Mouse (Mus musculus): Measurements from ENCODE around the gene Sh2d3c.

DNA sequence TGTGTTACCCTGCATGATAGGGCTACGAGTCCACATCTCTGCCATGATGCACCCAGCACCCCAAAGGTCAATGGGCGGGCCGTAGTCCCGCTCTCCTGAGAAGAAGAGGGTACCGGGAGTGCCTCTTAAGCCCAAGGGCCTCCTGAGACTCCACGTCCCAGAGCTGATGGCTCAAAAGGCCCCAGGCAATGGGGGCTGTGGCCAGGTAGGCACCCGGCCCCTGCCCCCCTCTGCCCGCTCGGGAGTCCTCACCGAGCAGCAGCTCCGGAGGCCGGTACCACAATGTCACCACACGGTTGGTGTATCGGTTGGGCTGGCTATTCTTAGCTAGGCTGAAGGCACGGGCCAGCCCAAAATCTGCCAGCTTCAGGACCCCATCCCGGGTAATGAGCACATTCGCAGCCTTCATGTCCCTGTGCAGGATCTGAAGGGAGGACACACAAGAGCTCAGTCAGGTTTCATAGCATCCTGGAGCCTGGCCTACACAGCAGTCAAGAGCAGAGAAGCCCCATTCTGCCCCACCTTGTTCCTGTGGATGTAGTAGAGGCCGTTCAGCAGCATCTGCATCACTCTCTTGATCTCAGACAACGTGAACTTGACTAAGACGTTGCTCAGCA lies 11.2 kb upstream of the Sh2d3c start:
- TF ChIP-seq CTCF (IDR thresholded peaks at IDR 0.05; ENCODE audit: borderline replicate concordance, extremely low read depth, insufficient read depth, insufficient read length) (no peak), POLR2A (IDR thresholded peaks at IDR 0.05; ENCODE audit: borderline replicate concordance, extremely low read depth, insufficient read depth, insufficient read length, poor library complexity, severe bottlenecking) (no peak)
